Comparison of ENCODE assay signal across 22 mouse cellular contexts in the genomic region with DNA sequence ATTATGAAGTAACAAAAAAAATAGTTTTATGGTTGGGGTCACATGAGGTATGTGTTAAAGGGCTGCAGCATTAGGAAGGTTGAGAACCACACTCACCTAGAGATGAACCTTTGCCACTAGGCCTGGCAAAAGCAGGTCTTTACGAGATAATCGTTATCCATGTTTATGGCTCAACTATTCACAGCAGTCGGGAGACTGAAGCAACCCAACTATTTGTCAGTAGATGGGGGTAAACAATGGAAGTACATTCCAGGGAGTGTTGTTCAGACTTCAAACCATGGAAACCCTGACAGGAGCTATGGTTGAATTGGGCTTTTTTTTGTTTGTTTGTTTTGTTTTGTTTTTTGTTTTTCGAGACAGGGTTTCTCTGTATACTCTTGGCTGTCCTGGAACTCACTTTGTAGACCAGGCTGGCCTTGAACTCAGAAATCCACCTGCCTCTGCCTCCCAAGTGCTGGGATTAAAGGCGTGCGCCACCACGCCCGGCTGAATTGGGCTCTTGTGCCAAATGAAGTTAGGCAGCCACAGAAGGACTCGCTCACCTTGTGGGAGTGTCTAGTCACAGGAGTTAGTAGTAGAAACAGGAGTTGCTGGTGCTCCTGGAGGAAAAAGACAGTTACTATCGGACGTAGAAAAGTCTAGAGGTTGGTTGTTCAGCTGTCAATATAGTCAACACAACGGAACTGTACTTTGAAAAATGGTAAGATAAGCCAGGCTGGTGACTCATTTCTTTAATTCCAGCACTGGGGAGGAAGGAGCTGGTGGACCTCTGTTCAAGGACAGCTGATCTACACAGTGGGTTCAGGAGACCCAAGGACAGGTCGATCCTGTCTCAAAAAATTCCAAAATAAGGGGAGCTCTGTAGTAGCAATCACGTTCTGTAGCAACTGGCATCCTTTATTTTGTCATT. TPM values are rescaled to one million over a fixed set of nuclear protein-coding genes. Genes with fewer than 3 reads are reported as not detected.
DNase-seq lines count a peak whose midpoint lies in the region; ATAC-seq and TF ChIP-seq lines count a peak whose summit lies in the region.
"Had no signal": no experiment of that assay in that cellular context is flagged by ENCODE, and none has a peak within 500 bp of the region (broad histone marks: within the 10 kb centered on the region; RNA-seq: fewer than 3 reads in every experiment).

No protein-coding gene starts in this region.

- 58% methylated on average over 14 of the region's 14 CpGs for WGBS in intestine, postnatal 0 days
- 74% methylated on average over 14 of the region's 14 CpGs for WGBS in intestine, embryonic 15.5 days
- WGBS in liver, embryonic 15.5 days (ENCODE audit: insufficient replicate concordance): 63% methylated on average over 14 of the region's 14 CpGs

- H3K9me3 ChIP-seq in intestine, postnatal 0 days (ENCODE audit: control insufficient read depth): no peaks in the 10 kb centered on the region
- H3K9me3 ChIP-seq in intestine, embryonic 15.5 days: no peaks in the 10 kb centered on the region
- no peaks in the 10 kb centered on the region for H3K9me3 ChIP-seq in ES-Bruce4 (replicated peaks; ENCODE audit: control insufficient read depth, insufficient read depth, low read length, poor library complexity, severe bottlenecking)
- no peaks in the 10 kb centered on the region for H3K9me3 ChIP-seq in liver, embryonic 15.5 days (replicated peaks)
- H3K9me3 ChIP-seq: forebrain, embryonic 12.5 days; heart, embryonic 13.5 days; kidney, embryonic 15.5 days; limb, embryonic 13.5 days had no signal

- peak; percentile 58 for DNase-seq in Muller cell, postnatal 12 days (ENCODE audit: inconsistent ontology term)
- DNase-seq in thymus, postnatal 0 days (ENCODE audit: low spot score): no peak
- no peak for DNase-seq in right cerebral cortex, adult 2 months (ENCODE audit: low spot score in 2 of 2)
- DNase-seq: cerebellum, adult 2 months; gastrocnemius, adult 2 months; heart, adult 18-20 months; kidney, postnatal 4 days; lung, embryonic 14.5 days; lung, postnatal 4 days; retina, postnatal 1 day; right cerebral cortex, postnatal 4 days; thymus, postnatal 14 days had no signal

- H3K4me2 ChIP-seq in intestine, postnatal 0 days (replicated peaks; ENCODE audit: low read depth): no peak overlapping the region
- H3K4me2 ChIP-seq in intestine, embryonic 15.5 days (replicated peaks): no peak overlapping the region
- no peak overlapping the region; the same call in 1 of the 2 replicates for H3K4me2 ChIP-seq in liver, embryonic 15.5 days
- H3K4me2 ChIP-seq: forebrain, embryonic 12.5 days; heart, embryonic 13.5 days; kidney, embryonic 15.5 days; limb, embryonic 13.5 days; lung, embryonic 14.5 days had no signal

- peak overlapping the region; percentile 28 for H3K27ac ChIP-seq in intestine, postnatal 0 days (ENCODE audit: low read depth, low read length)
- no peak overlapping the region for H3K27ac ChIP-seq in intestine, embryonic 15.5 days
- H3K27ac ChIP-seq in ES-Bruce4 (ENCODE audit: insufficient read depth, low read length): peak overlapping the region; percentile 50; the same call in 1 of the 2 replicates
- 0 out of 2 replicates have a peak overlapping the region, but pooled peaks have one; percentile 19 for H3K27ac ChIP-seq in liver, embryonic 15.5 days (replicated peaks)
- H3K27ac ChIP-seq: forebrain, embryonic 12.5 days; gastrocnemius, adult 2 months; heart, embryonic 13.5 days; kidney, embryonic 15.5 days; limb, embryonic 13.5 days had no signal

- H3K4me1 ChIP-seq in intestine, postnatal 0 days (replicated peaks; ENCODE audit: control insufficient read depth, insufficient read depth, low read length): peaks cover 8% of the 10 kb centered on the region; the same call in 1 of the 2 replicates
- H3K4me1 ChIP-seq in intestine, embryonic 15.5 days (replicated peaks): peaks cover 12% of the 10 kb centered on the region
- H3K4me1 ChIP-seq in ES-Bruce4 (ENCODE audit: control insufficient read depth, insufficient read depth, low read length): peaks cover 2% of the 10 kb centered on the region
- H3K4me1 ChIP-seq in liver, embryonic 15.5 days (replicated peaks): peaks cover 65% of the 10 kb centered on the region

- peaks cover 31% of the 10 kb centered on the region for H3K36me3 ChIP-seq in intestine, postnatal 0 days (ENCODE audit: control insufficient read depth, insufficient read depth)
- peaks cover 16% of the 10 kb centered on the region; the same call in 1 of the 2 replicates for H3K36me3 ChIP-seq in intestine, embryonic 15.5 days
- H3K36me3 ChIP-seq in ES-Bruce4 (ENCODE audit: control insufficient read depth, insufficient read depth, low read length, poor library complexity, severe bottlenecking): peaks cover 19% of the 10 kb centered on the region; the same call in 1 of the 2 replicates
- H3K36me3 ChIP-seq in liver, embryonic 15.5 days (replicated peaks): peaks cover 49% of the 10 kb centered on the region

- TF ChIP-seq CTCF in intestine, postnatal 0 days (IDR thresholded peaks at IDR 0.05; ENCODE audit: low read depth): no peak
- TF ChIP-seq CTCF in ES-Bruce4 (IDR thresholded peaks at IDR 0.05; ENCODE audit: low read depth, low read length): no peak

- TF ChIP-seq POLR2A in ES-Bruce4 (IDR thresholded peaks at IDR 0.05; ENCODE audit: insufficient read depth, low read length): no peak

- H3K27me3 ChIP-seq in intestine, postnatal 0 days (replicated peaks; ENCODE audit: control insufficient read depth, insufficient read depth, low read length): no peaks in the 10 kb centered on the region
- H3K27me3 ChIP-seq in intestine, embryonic 15.5 days (replicated peaks): no peaks in the 10 kb centered on the region
- no peaks in the 10 kb centered on the region for H3K27me3 ChIP-seq in ES-Bruce4 (ENCODE audit: control insufficient read depth, insufficient read depth, low read length, poor library complexity, severe bottlenecking)
- no peaks in the 10 kb centered on the region for H3K27me3 ChIP-seq in liver, embryonic 15.5 days
- H3K27me3 ChIP-seq: forebrain, embryonic 12.5 days; heart, embryonic 13.5 days; kidney, embryonic 15.5 days; limb, embryonic 13.5 days had no signal

- TF ChIP-seq EP300 in ES-Bruce4 (IDR thresholded peaks at IDR 0.05; ENCODE audit: insufficient read depth, low read depth, low read length): no peak

- H3K9ac ChIP-seq in intestine, postnatal 0 days (ENCODE audit: low read depth, low read length): no peak overlapping the region
- no peak overlapping the region for H3K9ac ChIP-seq in intestine, embryonic 15.5 days
- no peak overlapping the region; the same call in 1 of the 2 replicates for H3K9ac ChIP-seq in ES-Bruce4 (ENCODE audit: low read depth, poor library complexity, severe bottlenecking)
- H3K9ac ChIP-seq in liver, embryonic 15.5 days: no peak overlapping the region
- H3K9ac ChIP-seq: forebrain, embryonic 12.5 days; heart, embryonic 13.5 days; kidney, embryonic 15.5 days; limb, embryonic 13.5 days; lung, embryonic 14.5 days had no signal

- ATAC-seq in intestine, postnatal 0 days: no peak
- no peak for ATAC-seq in intestine, embryonic 15.5 days
- ATAC-seq in liver, embryonic 15.5 days (ENCODE audit: insufficient read depth): no peak

- H3K4me3 ChIP-seq in intestine, postnatal 0 days (ENCODE audit: low read depth, low read length): no peak overlapping the region
- no peak overlapping the region for H3K4me3 ChIP-seq in intestine, embryonic 15.5 days (replicated peaks)
- H3K4me3 ChIP-seq in ES-Bruce4 (ENCODE audit: low read depth, low read length): no peak overlapping the region
- H3K4me3 ChIP-seq in liver, embryonic 15.5 days (replicated peaks): no peak overlapping the region; the same call in 1 of the 2 replicates
- H3K4me3 ChIP-seq: forebrain, embryonic 12.5 days; gastrocnemius, adult 2 months; heart, embryonic 13.5 days; kidney, embryonic 15.5 days; limb, embryonic 13.5 days had no signal

RNA-seq across cellular contexts. Expression of gene Atf1, which starts 4.3 kb away (rescaled TPM):
- polyA plus RNA-seq in intestine, postnatal 0 days (2015; fragmentation: Nextera tagmentation; extraction: Ambion mirVana): 25.3 and 29.0 TPM in 2 replicates
- polyA plus RNA-seq in intestine, embryonic 15.5 days (2015; fragmentation: Nextera tagmentation; extraction: Ambion mirVana): 41.5 and 44.5 TPM in 2 replicates
- 55.8 and 60.3 TPM in 2 replicates for polyA plus RNA-seq in ES-Bruce4 (2011; ENCODE audit: insufficient read depth, insufficient read length, low read depth, missing spikeins)
- polyA plus RNA-seq in liver, embryonic 15.5 days (2015; fragmentation: Nextera tagmentation; extraction: Ambion mirVana): 33.4 and 34.4 TPM in 2 replicates
- 47.5 and 66.9 TPM in 2 replicates for polyA plus RNA-seq in thymus, postnatal 0 days (2015; fragmentation: Nextera tagmentation; extraction: Ambion mirVana)

RNA-seq across cellular contexts. Expression of gene Tmprss12, which starts 48.8 kb away (rescaled TPM):
- polyA plus RNA-seq in intestine, postnatal 0 days (2015; fragmentation: Nextera tagmentation; extraction: Ambion mirVana): not detected in 2 replicates
- polyA plus RNA-seq in intestine, embryonic 15.5 days (2015; fragmentation: Nextera tagmentation; extraction: Ambion mirVana): not detected in 2 replicates
- 3.2 and 4.1 TPM in 2 replicates for polyA plus RNA-seq in ES-Bruce4 (2011; ENCODE audit: insufficient read depth, insufficient read length, low read depth, missing spikeins)
- not detected in 2 replicates for polyA plus RNA-seq in liver, embryonic 15.5 days (2015; fragmentation: Nextera tagmentation; extraction: Ambion mirVana)
- polyA plus RNA-seq in thymus, postnatal 0 days (2015; fragmentation: Nextera tagmentation; extraction: Ambion mirVana): not detected in 2 replicates
- polyA plus RNA-seq: cerebellum, adult 2 months; cortical plate, adult 2 months; embryonic facial prominence, embryonic 11.5 days; forebrain, embryonic 12.5 days; heart, embryonic 13.5 days; kidney, embryonic 15.5 days; limb, embryonic 13.5 days; lung, embryonic 14.5 days had no signal
